Mouse (Mus musculus) heart, postnatal 36 days (tissue): ENCODE measurements around the gene BC024063. TPM values are rescaled to one million over a fixed set of nuclear protein-coding genes. Genes with fewer than 3 reads are reported as not detected.
"Not testable (repeated sequence)": the region's sequence is repeated elsewhere in the genome, so short reads cannot be mapped to it uniquely, and the experiment has no call there.

Source experiments
- DNase-seq, 2 experiments: peaks; one replicate each; pipeline ENCODE4 v3.0.0; 2021 to 2022
- intact Hi-C: fragments of 180-260 bp; cut with DNase I; formaldehyde crosslinking; loops from one replicate; pipeline ENCODE4 v1.15.1; 2025
- total RNA-seq, 2 experiments: library from RNA; stranded (reverse); gene quantifications; 2 replicates each; pipeline ENCODE4 v1.2.3; 2021

The BC024063 gene
- total RNA-seq: 1 to 10 TPM; 2.6 to 3.0 TPM

GRCm38 (mm10) chr10:82082728-82083621, at the start of gene BC024063:
TSS of gene BC024063 (plus strand) at chr10:82083353.
- DNase-seq: peak; percentile 63 to 65
- intact Hi-C loops: loop anchor here (5.0 kb wide), 1 partner anchor 36 kb away; the partner anchor contains the start of gene Zfp873

GRCm38 (mm10) chr10:82042191-82042590, 41.0 kb upstream of the BC024063 start:
- no peak for DNase-seq
- intact Hi-C loops: no loop called here

GRCm38 (mm10) chr10:82046603-82047002, 36.5 kb upstream of the BC024063 start:
- intact Hi-C loops: loop anchor here (5.0 kb wide), 4 partner anchors 36 to 404 kb away; partner anchors contain the start of genes AU041133 and BC024063
- DNase-seq: no peak

- intact Hi-C loops: loop anchor here (5.0 kb wide), 4 partner anchors 34 to 406 kb away; partner anchors contain the start of genes AU041133 and BC024063
Measured at GRCm38 (mm10) chr10:82047597-82048459, 35.3 kb upstream of the BC024063 start, which contains the start of gene Zfp873. TSS of gene Zfp873 (plus strand) at chr10:82048123.

GRCm38 (mm10) chr10:82048460-82048804, 34.7 kb upstream of the BC024063 start:
- not testable (repeated sequence) for DNase-seq
- intact Hi-C loops: loop anchor here (5.0 kb wide), 4 partner anchors 34 to 406 kb away; partner anchors contain the start of genes AU041133 and BC024063

More at GRCm38 (mm10) chr10:82047597-82048459, 35.3 kb upstream of the BC024063 start, which contains the start of gene Zfp873:
- peak; percentile 86 to 92 for DNase-seq

GRCm38 (mm10) chr10:82083622-82083971, 444 bp downstream of the BC024063 start:
- intact Hi-C loops: loop anchor here (5.0 kb wide), 1 partner anchor 36 kb away; the partner anchor contains the start of gene Zfp873

GRCm38 (mm10) chr10:82117206-82117605, 34.1 kb downstream of the BC024063 start:
- no peak for DNase-seq
- intact Hi-C loops: no loop called here

More at GRCm38 (mm10) chr10:82083622-82083971, 444 bp downstream of the BC024063 start:
- DNase-seq: not testable (repeated sequence)

GRCm38 (mm10) chr10:82127850-82128401, 44.8 kb downstream of the BC024063 start, which contains the start of gene AU041133:
TSS of gene AU041133 (plus strand) at chr10:82128013.
- intact Hi-C loops: loop anchor here (5.0 kb wide), 2 partner anchors 81 to 131 kb away; partner anchors contain the start of gene Zfp873
- peak; percentile 79 to 82 for DNase-seq

- intact Hi-C loops: no loop called here
Measured at GRCm38 (mm10) chr10:82145282-82145681, 62.1 kb downstream of the BC024063 start.

GRCm38 (mm10) chr10:82147571-82147970, 64.4 kb downstream of the BC024063 start:
- intact Hi-C loops: no loop called here

More at GRCm38 (mm10) chr10:82145282-82145681, 62.1 kb downstream of the BC024063 start:
- DNase-seq: no peak

More at GRCm38 (mm10) chr10:82147571-82147970, 64.4 kb downstream of the BC024063 start:
- no peak for DNase-seq

Other genes starting within 250 kb of the BC024063 start
- gene Gm32687, start 219.4 kb upstream of the BC024063 start, total RNA-seq: 1 to 10 TPM; 2.0 to 2.2 TPM
- gene Zfp781, start 152.9 kb upstream of the BC024063 start, total RNA-seq: under 1 TPM; 0.46 to 0.92 TPM
- gene Zfp873, start 35.2 kb upstream of the BC024063 start, total RNA-seq: 1 to 10 TPM; 4.2 to 4.7 TPM
- gene AU041133, start 44.7 kb downstream of the BC024063 start, total RNA-seq: 1 to 10 TPM; 2.5 to 2.6 TPM
- 1 to 10 TPM; 4.9 to 5.1 TPM for gene Zfp938, start 157.9 kb downstream of the BC024063 start, total RNA-seq
- gene 4932415D10Rik, start 233.2 kb downstream of the BC024063 start, total RNA-seq: not detected